Comparison of ENCODE assay signal across 9 mouse cellular contexts in the genomic region with DNA sequence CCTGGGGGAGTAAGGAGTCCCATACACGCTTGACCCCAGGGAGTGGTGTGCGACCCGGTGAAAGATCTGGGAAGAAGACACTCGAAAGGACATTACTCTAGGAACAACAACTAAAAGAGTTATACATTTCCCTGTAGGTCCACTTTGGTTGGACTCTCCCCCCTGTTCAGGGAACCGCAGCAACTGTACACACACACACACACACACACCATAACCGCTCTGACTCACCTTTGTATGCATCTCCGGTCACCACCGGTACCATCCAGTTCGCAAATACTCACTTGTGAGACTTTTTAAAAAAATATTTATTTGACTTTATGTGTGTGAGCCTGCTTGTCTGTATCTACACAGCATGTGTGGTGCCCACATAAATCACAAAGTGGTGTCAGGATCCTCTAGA. TPM values are rescaled to one million over a fixed set of nuclear protein-coding genes. Genes with fewer than 3 reads are reported as not detected.
DNase-seq lines count a peak whose midpoint lies in the region; ATAC-seq lines count a peak whose summit lies in the region.
"Had no signal": no experiment of that assay in that cellular context is flagged by ENCODE, and none has a peak within 500 bp of the region (broad histone marks: within the 10 kb centered on the region; RNA-seq: fewer than 3 reads in every experiment).

No protein-coding gene starts in this region.

- no peaks in the 10 kb centered on the region for H3K36me3 ChIP-seq in liver, embryonic 11.5 days (ENCODE audit: control insufficient read depth, insufficient read depth, low read length)
- H3K36me3 ChIP-seq in forebrain, embryonic 13.5 days (ENCODE audit: poor library complexity, severe bottlenecking) = no peaks in the 10 kb centered on the region
- H3K36me3 ChIP-seq in limb, embryonic 10.5 days = no peaks in the 10 kb centered on the region
- H3K36me3 ChIP-seq in neural tube, embryonic 13.5 days = no peaks in the 10 kb centered on the region

- no peak for ATAC-seq in liver, embryonic 11.5 days (replicated peaks; ENCODE audit: low FRiP score)
- ATAC-seq in forebrain, embryonic 13.5 days = no peak
- no peak for ATAC-seq in neural tube, embryonic 13.5 days (ENCODE audit: low read depth)
- ATAC-seq in monocyte, adult 5-6 weeks (replicated peaks; ENCODE audit: insufficient number of reproducible peaks, low FRiP score, low TSS enrichment, poor library complexity, severe bottlenecking) = no peak

- H3K4me2 ChIP-seq in liver, embryonic 11.5 days = peak overlapping the region; percentile 98
- peak overlapping the region; percentile 99 for H3K4me2 ChIP-seq in forebrain, embryonic 13.5 days
- H3K4me2 ChIP-seq in neural tube, embryonic 13.5 days = peak overlapping the region; percentile 98

- whole genome bisulfite sequencing in liver, embryonic 11.5 days = 24% methylated on average over 9 of the region's 9 CpGs
- WGBS in forebrain, embryonic 13.5 days = 31% methylated on average over 9 of the region's 9 CpGs
- whole genome bisulfite sequencing in limb, embryonic 10.5 days = 34% methylated on average over 9 of the region's 9 CpGs
- 27% methylated on average over 9 of the region's 9 CpGs for WGBS in neural tube, embryonic 13.5 days

- no peak overlapping the region for H3K27ac ChIP-seq in liver, embryonic 11.5 days (ENCODE audit: low read depth, low read length)
- H3K27ac ChIP-seq in forebrain, embryonic 13.5 days = no peak overlapping the region
- H3K27ac ChIP-seq in limb, embryonic 10.5 days = peak overlapping the region; percentile 82; the same call in 1 of the 2 replicates
- H3K27ac ChIP-seq in neural tube, embryonic 13.5 days (replicated peaks) = no peak overlapping the region

- DNase-seq in liver, embryonic 11.5 days (ENCODE audit: low spot score) = no peak
- DNase-seq in liver = no peak
- no peak for DNase-seq in limb, embryonic 10.5 days (ENCODE audit: low spot score)
- DNase-seq in gastrocnemius, postnatal 25 days = no peak
- DNase-seq in left cerebral cortex, adult 11 months (ENCODE audit: low spot score) = no peak

- peaks cover 46% of the 10 kb centered on the region for H3K4me1 ChIP-seq in liver, embryonic 11.5 days (replicated peaks; ENCODE audit: control insufficient read depth, insufficient read depth, low read length)
- peaks cover 15% of the 10 kb centered on the region for H3K4me1 ChIP-seq in forebrain, embryonic 13.5 days
- H3K4me1 ChIP-seq in limb, embryonic 10.5 days = peaks cover 53% of the 10 kb centered on the region
- peaks cover 25% of the 10 kb centered on the region for H3K4me1 ChIP-seq in neural tube, embryonic 13.5 days (replicated peaks)

- no peaks in the 10 kb centered on the region for H3K9me3 ChIP-seq in liver, embryonic 11.5 days (ENCODE audit: control insufficient read depth, low read length)
- no peaks in the 10 kb centered on the region for H3K9me3 ChIP-seq in forebrain, embryonic 13.5 days (replicated peaks)
- no peaks in the 10 kb centered on the region for H3K9me3 ChIP-seq in limb, embryonic 10.5 days (replicated peaks)
- H3K9me3 ChIP-seq in neural tube, embryonic 13.5 days = no peaks in the 10 kb centered on the region

- H3K4me3 ChIP-seq in liver, embryonic 11.5 days (ENCODE audit: low read depth, low read length) = peak overlapping the region; percentile 80
- peak overlapping the region; percentile 58 for H3K4me3 ChIP-seq in forebrain, embryonic 13.5 days
- peak overlapping the region; percentile 82 for H3K4me3 ChIP-seq in limb, embryonic 10.5 days
- peak overlapping the region; percentile 58 for H3K4me3 ChIP-seq in neural tube, embryonic 13.5 days

- peaks cover 8% of the 10 kb centered on the region; the same call in 1 of the 2 replicates for H3K27me3 ChIP-seq in liver, embryonic 11.5 days (replicated peaks; ENCODE audit: control insufficient read depth, insufficient read depth, low read length)
- peaks cover 35% of the 10 kb centered on the region for H3K27me3 ChIP-seq in forebrain, embryonic 13.5 days
- H3K27me3 ChIP-seq in limb, embryonic 10.5 days (ENCODE audit: low read depth, poor library complexity, severe bottlenecking) = peaks cover 72% of the 10 kb centered on the region
- H3K27me3 ChIP-seq in neural tube, embryonic 13.5 days = peaks cover 53% of the 10 kb centered on the region

- no peak overlapping the region for H3K9ac ChIP-seq in liver, embryonic 11.5 days (ENCODE audit: low read depth, low read length)
- H3K9ac ChIP-seq in forebrain, embryonic 13.5 days = peak overlapping the region; percentile 68
- H3K9ac ChIP-seq in neural tube, embryonic 13.5 days = 0 out of 2 replicates have a peak overlapping the region, but pooled peaks have one; percentile 73

RNA-seq across cellular contexts. Expression of a gene that starts 0.4 kb away (rescaled TPM):
- 22.9 and 24.8 TPM in 2 replicates for polyA plus RNA-seq in liver, embryonic 11.5 days (2014; fragmentation: Nextera tagmentation; extraction: Ambion mirVana)
- 2.2 and 2.6 TPM in 2 replicates for polyA plus RNA-seq in forebrain, embryonic 13.5 days (2015; fragmentation: Nextera tagmentation; extraction: Ambion mirVana)
- 11.7 and 14.2 TPM in 2 replicates for polyA plus RNA-seq in limb, embryonic 10.5 days (2016; fragmentation: Nextera tagmentation; extraction: Ambion mirVana)
- 8.9 and 10.5 TPM in 2 replicates for polyA plus RNA-seq in neural tube, embryonic 13.5 days (2015; fragmentation: Nextera tagmentation; extraction: Ambion mirVana)
- total RNA-seq in monocyte, adult 5-6 weeks (2017) = not detected in 3 replicates
- 100 to 1,000 TPM; 219 to 223 TPM for total RNA-seq in gastrocnemius, postnatal 25 days (2021)

RNA-seq across cellular contexts. Expression of a gene that starts 23.4 kb away (rescaled TPM):
- not detected in 2 replicates for polyA plus RNA-seq in liver, embryonic 11.5 days (2014; fragmentation: Nextera tagmentation; extraction: Ambion mirVana)
- polyA plus RNA-seq in forebrain, embryonic 13.5 days (2015; fragmentation: Nextera tagmentation; extraction: Ambion mirVana) = not detected in 2 replicates
- polyA plus RNA-seq in limb, embryonic 10.5 days (2016; fragmentation: Nextera tagmentation; extraction: Ambion mirVana) = 0.08 TPM in 1 of 2 replicates, not detected in the other
- not detected in 2 replicates for polyA plus RNA-seq in neural tube, embryonic 13.5 days (2015; fragmentation: Nextera tagmentation; extraction: Ambion mirVana)
- total RNA-seq in monocyte, adult 5-6 weeks (2017) = not detected in 3 replicates
- under 1 TPM; 0.38 TPM for total RNA-seq in gastrocnemius, postnatal 25 days (2021)
- total RNA-seq: hematopoietic stem cell, adult 5-6 weeks had no signal

RNA-seq across cellular contexts. Expression of a gene that starts 29.2 kb away (rescaled TPM):
- 263 and 272 TPM in 2 replicates for polyA plus RNA-seq in liver, embryonic 11.5 days (2014; fragmentation: Nextera tagmentation; extraction: Ambion mirVana)
- 111 and 122 TPM in 2 replicates for polyA plus RNA-seq in forebrain, embryonic 13.5 days (2015; fragmentation: Nextera tagmentation; extraction: Ambion mirVana)
- polyA plus RNA-seq in limb, embryonic 10.5 days (2016; fragmentation: Nextera tagmentation; extraction: Ambion mirVana) = 234 and 274 TPM in 2 replicates
- polyA plus RNA-seq in neural tube, embryonic 13.5 days (2015; fragmentation: Nextera tagmentation; extraction: Ambion mirVana) = 69.6 and 80.7 TPM in 2 replicates
- total RNA-seq in monocyte, adult 5-6 weeks (2017) = 37.5 to 39.9 TPM (median 37.7 TPM) in 3 replicates
- total RNA-seq in gastrocnemius, postnatal 25 days (2021) = 10 to 100 TPM; 52.1 to 56.5 TPM

RNA-seq across cellular contexts. Expression of a gene that starts 49.7 kb away (rescaled TPM):
- 1.1 and 1.3 TPM in 2 replicates for polyA plus RNA-seq in liver, embryonic 11.5 days (2014; fragmentation: Nextera tagmentation; extraction: Ambion mirVana)
- 6.4 and 9.1 TPM in 2 replicates for polyA plus RNA-seq in forebrain, embryonic 13.5 days (2015; fragmentation: Nextera tagmentation; extraction: Ambion mirVana)
- polyA plus RNA-seq in limb, embryonic 10.5 days (2016; fragmentation: Nextera tagmentation; extraction: Ambion mirVana) = 5.0 and 5.4 TPM in 2 replicates
- polyA plus RNA-seq in neural tube, embryonic 13.5 days (2015; fragmentation: Nextera tagmentation; extraction: Ambion mirVana) = 7.0 and 7.3 TPM in 2 replicates
- not detected in 3 replicates for total RNA-seq in monocyte, adult 5-6 weeks (2017)
- total RNA-seq in gastrocnemius, postnatal 25 days (2021) = under 1 TPM; 0.64 to 0.70 TPM
- total RNA-seq: hematopoietic stem cell, adult 5-6 weeks had no signal
